Mouse (Mus musculus) liver, embryonic 16.5 days (tissue): ENCODE measurements around the gene Ndufs3. TPM values are rescaled to one million over a fixed set of nuclear protein-coding genes. Genes with fewer than 3 reads are reported as not detected.

Experiments
- ATAC-seq: fragments of 200-750 bp; cut with Nextera tagmentation; 2 replicates; pipeline ENCODE4 v1.8.0; 2017; ENCODE audit warnings: low read depth, mild to moderate bottlenecking, moderate number of reproducible peaks, moderate library complexity
- H3K27ac ChIP-seq: fragments of 300-500 bp; sonication (generic); 2 replicates; pipeline ENCODE4 v1.5.1; 2014; ENCODE audit warnings: mild to moderate bottlenecking, low read length
- H3K27me3 ChIP-seq: fragments of 300-500 bp; sonication (generic); 2 replicates; pipeline ENCODE4 v1.6.1; 2014; ENCODE audit warnings: low read depth, low read length, mixed read lengths; ENCODE audit not compliant: control insufficient read depth, insufficient read depth
- H3K36me3 ChIP-seq: fragments of 300-500 bp; sonication (generic); 2 replicates; pipeline ENCODE4 v1.6.1; 2014; ENCODE audit warnings: mild to moderate bottlenecking; ENCODE audit not compliant: control insufficient read depth, insufficient read depth
- H3K4me1 ChIP-seq: fragments of 300-500 bp; sonication (generic); 2 replicates; pipeline ENCODE4 v1.6.1; 2014; ENCODE audit warnings: low read depth, low read length, mixed read lengths; ENCODE audit not compliant: control insufficient read depth
- H3K4me2 ChIP-seq: fragments of 300-500 bp; sonication (generic); 2 replicates; pipeline ENCODE4 v1.6.1; 2014; ENCODE audit warnings: low read depth, low read length, mixed read lengths
- H3K4me3 ChIP-seq: fragments of 300-500 bp; sonication (generic); 2 replicates; pipeline ENCODE4 v1.5.1; 2014; ENCODE audit warnings: low read depth, mild to moderate bottlenecking, low read length
- H3K9ac ChIP-seq: fragments of 300-500 bp; sonication (generic); 2 replicates; pipeline ENCODE4 v1.6.1; 2014; ENCODE audit warnings: low read depth, low read length
- H3K9me3 ChIP-seq: fragments of 300-500 bp; sonication (generic); replicated peaks from 2 replicates; pipeline ENCODE4 v1.6.1; 2016; ENCODE audit warnings: low read length; ENCODE audit not compliant: control insufficient read depth
- WGBS: fragments of 180-500 bp; shearing (Covaris S2); extraction: QIAGEN DNeasy Blood & Tissue Kit; methylation state at CpG from one replicate; pipeline ENCODE4 v1.1.7; 2014; ENCODE audit not compliant: insufficient replicate concordance; 5-methylcytosine and 5-hydroxymethylcytosine counted together
- polyA plus RNA-seq: library from polyadenylated mRNA; unstranded; fragments of >200 nt; fragmentation: Nextera tagmentation; extraction: Ambion mirVana; gene quantifications from 2 replicates; pipeline ENCODE4 v1.2.1, GENCODE M21; 2015

Gene Ndufs3
- 143 and 146 TPM in 2 replicates for polyA plus RNA-seq

DNA sequence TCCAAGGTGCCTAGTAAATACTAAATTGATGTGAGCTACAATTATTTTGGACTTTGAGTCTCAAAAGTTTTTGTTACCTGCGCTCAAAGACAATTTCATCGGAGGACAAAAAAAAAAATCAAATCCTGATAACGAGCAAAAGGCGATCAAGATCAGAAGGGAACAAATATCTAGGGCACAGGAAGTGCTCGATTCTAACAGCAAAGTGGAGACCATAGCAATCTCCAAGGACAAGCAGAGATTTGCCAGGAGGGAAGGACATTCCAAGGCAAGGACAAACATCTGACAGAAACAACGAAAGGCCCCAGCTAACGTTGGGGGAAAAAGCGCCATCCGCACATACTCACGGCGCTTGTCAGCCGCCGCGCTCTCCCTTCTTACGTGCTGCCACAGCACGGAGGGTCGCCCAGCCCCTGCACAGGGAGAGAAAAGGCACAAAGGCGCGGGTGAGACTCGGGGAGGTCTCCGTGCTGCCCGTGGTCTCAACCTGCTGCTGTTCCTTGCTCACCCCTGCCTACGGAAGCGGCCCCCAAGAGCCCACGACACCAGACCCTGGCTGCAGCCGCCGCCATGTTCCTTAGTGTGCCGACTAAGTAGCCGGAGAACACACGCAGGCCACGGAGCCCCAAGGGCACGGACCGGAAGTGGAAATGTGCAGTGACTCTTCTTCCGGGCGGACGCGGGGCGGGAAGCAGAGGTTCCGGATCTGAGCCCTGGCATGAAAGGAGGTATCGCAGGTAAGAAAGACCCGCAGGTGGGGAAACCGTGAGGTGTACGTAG, at the start of gene Ndufs3, which contains the start of gene Kbtbd4:
TSS of gene Ndufs3 (minus strand) at position 752 of the 780 bp plus-strand sequence.
TSS of gene Kbtbd4 (plus strand) at position 665 of the 780 bp plus-strand sequence.
- H3K4me3 ChIP-seq: peak within 1 kb of the TSS; percentile 87
- no peaks in the 10 kb centered on the region for H3K27me3 ChIP-seq
- no peaks in the 10 kb centered on the region for H3K9me3 ChIP-seq
- peaks cover 19% of the 10 kb centered on the region for H3K4me1 ChIP-seq
- peak; percentile 96 for ATAC-seq
- peak within 1 kb of the TSS; percentile 73 for H3K4me2 ChIP-seq
- H3K36me3 ChIP-seq: peaks cover 21% of the 10 kb centered on the region
- under 1% methylated on average over 43 of the region's 43 CpGs for WGBS
- H3K9ac ChIP-seq: peak within 1 kb of the TSS; percentile 94
- H3K27ac ChIP-seq: peak within 1 kb of the TSS; percentile 90

DNA sequence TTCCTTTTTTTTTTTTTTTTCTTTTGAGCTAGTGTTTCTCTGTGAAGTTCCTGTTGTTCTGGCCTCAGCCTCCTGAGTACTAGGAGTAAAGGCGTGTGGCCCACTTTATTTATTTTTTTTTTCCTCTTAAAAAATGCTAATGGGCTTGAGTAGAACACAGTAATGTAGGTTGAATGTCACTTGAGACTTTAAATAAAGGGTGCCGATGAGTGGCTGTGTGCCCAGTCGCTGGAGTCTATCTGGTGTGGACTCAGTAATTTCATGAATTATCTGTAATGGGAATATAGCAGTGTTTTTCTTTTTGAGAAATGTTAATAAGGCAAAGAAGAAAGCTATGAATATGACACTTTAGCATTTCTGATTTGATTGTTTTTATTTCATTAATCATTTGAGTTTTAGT, 48.8 kb upstream of the Ndufs3 start:
- Histone ChIP-seq H3K9ac (no peak overlapping the region), H3K9me3 (no peaks in the 10 kb centered on the region), H3K4me2 (no peak overlapping the region), H3K4me1 (peaks cover 23% of the 10 kb centered on the region), H3K27me3 (no peaks in the 10 kb centered on the region), H3K4me3 (no peak overlapping the region), H3K36me3 (peaks cover 2% of the 10 kb centered on the region; the same call in 1 of the 2 replicates), H3K27ac (no peak overlapping the region)
- 83% methylated on average over 3 of the region's 3 CpGs for WGBS
- no peak for ATAC-seq

DNA sequence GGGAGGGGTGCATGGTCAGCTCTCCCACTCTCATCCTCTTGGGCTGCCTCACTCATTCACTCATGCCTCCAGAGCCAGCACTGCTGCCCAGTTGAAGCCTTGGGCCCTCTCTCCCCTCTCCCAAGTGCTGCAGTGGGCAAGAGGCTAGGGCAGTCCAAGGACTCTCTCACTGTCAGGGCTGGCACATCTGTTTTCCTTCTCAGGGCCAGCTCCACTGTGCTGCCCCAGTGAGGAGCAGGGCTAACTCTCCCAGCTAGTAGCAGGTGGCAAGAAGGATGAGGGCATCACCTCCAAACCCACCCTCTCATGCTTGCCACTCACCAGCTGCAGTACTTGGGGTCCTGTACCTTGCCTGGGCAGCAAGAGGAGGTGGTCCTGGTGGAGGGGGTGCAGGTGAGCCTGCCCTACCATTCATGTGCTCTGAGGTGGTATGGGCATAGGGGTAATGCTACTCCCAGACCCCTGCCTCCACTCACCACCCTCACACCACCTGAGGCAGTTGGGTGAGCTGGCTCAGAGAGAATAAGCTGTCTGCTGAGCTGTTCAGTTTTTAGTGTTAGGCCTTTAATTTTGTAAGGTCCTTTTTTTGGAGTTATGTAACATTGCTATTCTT, 46.1 kb upstream of the Ndufs3 start:
- H3K9me3 ChIP-seq: no peaks in the 10 kb centered on the region
- H3K36me3 ChIP-seq: peaks cover 2% of the 10 kb centered on the region; the same call in 1 of the 2 replicates
- no peak overlapping the region for H3K27ac ChIP-seq
- H3K4me1 ChIP-seq: peaks cover 26% of the 10 kb centered on the region
- H3K4me3 ChIP-seq: no peak overlapping the region
- H3K4me2 ChIP-seq: no peak overlapping the region
- H3K9ac ChIP-seq: no peak overlapping the region
- no peaks in the 10 kb centered on the region for H3K27me3 ChIP-seq
- ATAC-seq: no peak; the same call in 1 of the 2 replicates

DNA sequence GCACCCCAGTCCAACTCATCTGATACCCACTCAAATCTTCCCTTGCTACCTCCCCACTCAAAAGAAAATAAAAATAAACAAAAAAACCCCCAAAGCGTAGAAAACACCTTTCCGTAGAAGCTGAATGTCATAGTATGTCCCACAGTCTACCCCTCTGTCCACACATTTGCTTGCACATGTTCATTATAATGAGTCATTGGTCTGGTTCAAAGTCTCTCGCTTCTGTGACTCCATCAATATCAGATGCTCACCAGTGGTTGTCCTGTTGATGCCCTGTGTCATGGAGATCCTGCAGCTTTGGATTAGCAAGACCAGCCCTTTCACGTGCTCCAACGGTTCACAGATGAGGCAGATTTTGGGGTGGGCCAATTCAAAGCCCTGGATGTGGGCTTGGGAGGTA, 45.5 kb upstream of the Ndufs3 start:
- ATAC-seq: peak; percentile 21
- no peak overlapping the region for H3K9ac ChIP-seq

DNA sequence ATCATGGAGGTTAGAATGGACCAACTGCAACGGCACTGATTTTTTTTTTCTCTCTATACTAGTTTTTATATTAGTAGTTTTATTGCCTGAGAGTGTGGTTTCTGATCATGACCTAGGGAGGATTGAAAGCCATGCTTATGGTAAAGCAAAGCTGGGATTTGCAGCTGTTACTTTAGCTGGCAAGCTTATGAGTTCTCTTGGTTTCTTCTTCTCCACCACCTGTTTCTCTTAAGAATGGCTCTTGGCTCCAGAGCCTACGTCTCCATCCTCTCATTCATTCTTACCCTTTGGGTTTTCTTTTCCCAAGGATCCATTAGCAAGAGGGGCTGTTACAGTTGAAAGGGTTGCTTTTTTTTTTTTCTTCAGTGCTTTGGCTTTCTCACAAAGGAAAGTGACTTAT, 37.1 kb upstream of the Ndufs3 start:
- Histone ChIP-seq H3K27ac (no peak overlapping the region), H3K36me3 (no peaks in the 10 kb centered on the region), H3K9me3 (no peaks in the 10 kb centered on the region), H3K9ac (peak overlapping the region; percentile 92), H3K4me1 (peaks cover 32% of the 10 kb centered on the region), H3K4me2 (peak overlapping the region; percentile 59), H3K27me3 (no peaks in the 10 kb centered on the region), H3K4me3 (peak overlapping the region; percentile 89)
- no peak for ATAC-seq
- WGBS: 68% methylated on average over 2 of the region's 2 CpGs

More for the DNA sequence above, 45.5 kb upstream of the Ndufs3 start:
- no peaks in the 10 kb centered on the region for H3K9me3 ChIP-seq
- H3K36me3 ChIP-seq: peaks cover 2% of the 10 kb centered on the region; the same call in 1 of the 2 replicates
- H3K4me3 ChIP-seq: no peak overlapping the region
- WGBS: 73% methylated on average over 5 of the region's 5 CpGs
- no peak overlapping the region for H3K4me2 ChIP-seq
- no peaks in the 10 kb centered on the region for H3K27me3 ChIP-seq
- peaks cover 30% of the 10 kb centered on the region for H3K4me1 ChIP-seq
- no peak overlapping the region for H3K27ac ChIP-seq

DNA sequence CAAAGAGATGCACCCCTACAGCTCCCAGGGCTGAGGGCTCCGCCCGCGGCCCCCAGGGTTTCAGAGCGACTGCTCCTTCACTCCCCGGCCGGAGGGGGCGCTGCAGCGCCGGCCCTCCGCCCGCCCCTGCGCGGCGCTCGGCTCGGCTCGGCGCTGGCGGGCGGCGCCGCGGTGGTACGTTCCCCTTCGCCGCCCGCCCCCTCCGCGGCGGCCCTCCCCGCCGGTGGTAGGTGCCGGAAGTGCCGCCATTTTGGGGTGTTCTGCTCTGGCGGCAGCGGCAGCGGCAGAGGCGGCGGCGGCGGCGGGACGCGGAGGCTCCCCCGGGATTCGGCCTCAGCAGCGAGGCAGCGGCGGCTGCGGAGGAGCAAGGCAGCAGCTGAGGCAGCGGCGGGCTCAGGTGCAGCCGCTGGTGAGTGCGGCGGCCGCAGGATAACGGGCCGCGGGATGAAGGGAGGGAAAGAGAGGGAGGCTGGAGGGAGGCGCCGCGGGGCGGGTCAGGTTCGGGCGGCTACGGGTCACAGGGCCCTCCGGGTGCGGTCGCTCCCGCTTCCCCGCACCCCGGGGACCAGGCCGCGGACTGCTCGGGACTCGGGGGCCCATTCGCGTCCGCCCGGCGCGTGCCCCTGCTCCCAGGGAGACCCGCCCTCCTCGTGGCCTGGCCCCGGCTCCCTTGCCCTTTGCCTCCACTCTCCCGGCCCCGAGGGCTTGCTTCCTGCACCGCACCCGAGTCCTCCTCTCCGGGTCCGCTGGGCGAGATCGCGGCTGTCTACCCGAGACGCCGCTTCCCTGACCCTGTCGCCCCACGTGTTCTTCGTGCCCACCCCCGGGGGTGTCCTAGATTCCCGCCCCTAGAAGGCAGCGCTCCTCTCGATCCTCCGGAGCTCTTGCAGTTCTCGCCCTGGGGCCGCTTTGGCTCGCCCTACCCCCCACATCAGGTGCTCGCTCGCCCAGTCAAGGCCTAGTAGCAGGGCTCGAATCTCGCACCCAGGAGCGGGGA, 35.9 kb upstream of the Ndufs3 start, which contains the start of gene Celf1:
TSS of gene Celf1 (plus strand) at position 150 of the 997 bp plus-strand sequence.
- Histone ChIP-seq H3K36me3 (no peaks in the 10 kb centered on the region), H3K27ac (peak within 1 kb of the TSS; percentile 93), H3K9me3 (no peaks in the 10 kb centered on the region), H3K9ac (peak within 1 kb of the TSS; percentile 92), H3K4me1 (peaks cover 31% of the 10 kb centered on the region), H3K4me2 (peak within 1 kb of the TSS; percentile 59), H3K27me3 (no peaks in the 10 kb centered on the region), H3K4me3 (peak within 1 kb of the TSS; percentile 89)
- ATAC-seq: peak; percentile 96
- WGBS: under 1% methylated on average over 95 of the region's 113 CpGs

DNA sequence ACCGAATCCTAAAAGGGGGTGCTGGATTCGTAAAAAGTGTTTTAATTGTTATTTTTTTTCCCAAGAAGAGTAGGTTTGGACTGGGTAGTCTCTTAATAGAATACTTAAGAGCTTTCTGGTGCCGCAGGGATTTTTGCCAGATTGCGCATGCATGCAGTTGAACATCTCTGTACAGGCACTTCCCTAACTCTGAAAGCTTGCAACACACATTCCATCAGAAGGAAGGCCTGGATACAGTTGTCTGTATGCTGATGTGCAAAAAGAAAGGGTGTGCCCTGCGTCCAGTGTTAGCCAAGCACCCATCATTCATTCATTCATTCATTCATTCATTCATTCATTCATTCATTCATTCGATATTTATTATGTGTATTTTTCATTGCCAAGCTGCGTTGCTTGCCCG, 35.1 kb upstream of the Ndufs3 start:
- no peak for ATAC-seq
- peak overlapping the region; percentile 92 for H3K9ac ChIP-seq
- H3K27me3 ChIP-seq: no peaks in the 10 kb centered on the region
- 42% methylated on average over 8 of the region's 8 CpGs for WGBS
- no peaks in the 10 kb centered on the region for H3K9me3 ChIP-seq
- peak overlapping the region; percentile 89 for H3K4me3 ChIP-seq
- no peaks in the 10 kb centered on the region for H3K36me3 ChIP-seq
- H3K4me2 ChIP-seq: peak overlapping the region; percentile 59
- H3K4me1 ChIP-seq: peaks cover 26% of the 10 kb centered on the region
- no peak overlapping the region for H3K27ac ChIP-seq

DNA sequence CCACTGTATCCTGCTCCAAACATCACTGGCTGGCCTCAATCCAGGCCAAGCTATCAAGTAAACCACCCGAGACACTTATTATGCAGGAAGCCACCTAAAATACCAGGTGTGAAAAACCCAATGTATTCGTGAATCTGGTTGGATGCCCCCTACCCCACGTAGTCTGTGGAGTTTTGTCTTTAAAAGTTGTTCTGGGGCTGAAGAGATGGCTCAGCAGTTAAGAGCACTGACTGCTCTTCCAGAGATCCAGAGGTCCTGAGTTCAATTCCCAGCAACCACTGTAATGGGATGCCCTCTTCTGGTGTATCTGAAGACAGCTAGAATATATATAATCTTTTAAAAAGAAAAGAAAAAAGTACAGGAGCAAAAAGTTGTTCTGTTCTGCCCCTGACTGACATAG, 33.7 kb upstream of the Ndufs3 start:
- Histone ChIP-seq H3K4me2 (no peak overlapping the region), H3K27ac (no peak overlapping the region), H3K4me1 (peaks cover 19% of the 10 kb centered on the region), H3K4me3 (no peak overlapping the region), H3K27me3 (no peaks in the 10 kb centered on the region), H3K36me3 (no peaks in the 10 kb centered on the region), H3K9me3 (no peaks in the 10 kb centered on the region), H3K9ac (no peak overlapping the region)
- ATAC-seq: no peak
- WGBS: 65% methylated on average over 3 of the region's 3 CpGs
